Mouse (Mus musculus): Measurements from ENCODE around the gene Gtf3c5. TPM values are rescaled to one million over a fixed set of nuclear protein-coding genes. Genes with fewer than 3 reads are reported as not detected.

The Gtf3c5 gene
- polyA plus RNA-seq, 1 experiment from 2014 or later = 20.7 TPM

DNA sequence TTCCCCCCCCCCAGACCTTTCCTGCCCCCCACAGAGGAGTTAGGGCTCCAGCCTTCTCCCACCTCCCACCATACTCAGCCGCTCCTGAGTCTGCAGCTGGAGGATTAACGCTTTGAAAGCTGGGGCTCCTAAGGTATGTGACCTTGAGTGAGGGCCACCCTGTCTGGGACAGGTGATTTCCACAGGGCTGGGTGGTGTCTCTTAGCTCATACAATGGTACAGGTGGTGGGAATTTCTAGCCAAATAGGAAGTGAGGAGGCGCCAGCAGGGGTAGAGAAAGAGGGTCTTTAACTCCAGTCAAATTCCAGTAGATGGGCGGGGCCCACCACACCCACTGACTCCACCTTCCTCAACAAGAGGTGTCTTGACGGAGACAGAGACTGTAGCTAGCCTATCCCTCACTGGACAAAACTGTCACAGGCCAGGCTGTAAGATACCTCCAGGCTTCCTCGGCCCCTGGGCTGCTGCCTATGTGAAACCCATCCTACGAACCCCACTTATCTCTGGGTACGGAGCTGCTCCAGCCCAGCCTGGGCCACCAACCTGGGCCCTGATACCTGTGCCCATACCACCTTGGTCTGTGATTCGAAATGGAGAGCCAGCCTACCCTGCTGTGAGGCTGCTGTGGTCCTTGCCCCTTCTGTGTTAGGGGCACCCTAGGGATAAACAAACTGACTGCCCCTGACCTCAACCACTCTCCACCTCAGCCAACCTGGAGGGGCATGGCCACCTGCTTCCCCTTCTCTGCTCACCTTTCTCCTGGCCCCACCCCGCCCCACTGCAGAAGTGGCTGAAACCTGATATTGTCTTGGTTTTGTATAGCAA is 24.0 kb upstream of the Gtf3c5 start:
- no peak overlapping the region for H3K9ac ChIP-seq (ENCODE audit: low read length)
- H3K4me3 ChIP-seq (ENCODE audit: control insufficient read depth in 1 of 2, insufficient read depth in 1 of 2, low read depth in 1 of 2, low read length in 2 of 2) = no peak overlapping the region
- no peaks in the 10 kb centered on the region for H3K9me3 ChIP-seq (ENCODE audit: control insufficient read depth, low read length)
- peaks cover under 1 to 1% of the 10 kb centered on the region in 2 experiments for H3K4me1 ChIP-seq (ENCODE audit: control insufficient read depth in 2 of 2, insufficient read depth in 2 of 2, low read length in 2 of 2)
- ATAC-seq (ENCODE audit: insufficient number of reproducible peaks, insufficient read depth, low FRiP score, low read depth) = no peak
- no peak overlapping the region for H3K27ac ChIP-seq (replicated peaks in 1 of 2; ENCODE audit: control insufficient read depth in 1 of 2, insufficient read depth in 1 of 2, low read depth in 2 of 2, low read length in 2 of 2)
- H3K4me2 ChIP-seq (ENCODE audit: low read length) = no peak overlapping the region
- H3K27me3 ChIP-seq (ENCODE audit: control insufficient read depth, insufficient read depth, low read length) = no peaks in the 10 kb centered on the region
- WGBS = 47% methylated on average over 10 of the region's 10 CpGs
- H3K36me3 ChIP-seq (ENCODE audit: control insufficient read depth, insufficient read depth, low read length) = no peaks in the 10 kb centered on the region

DNA sequence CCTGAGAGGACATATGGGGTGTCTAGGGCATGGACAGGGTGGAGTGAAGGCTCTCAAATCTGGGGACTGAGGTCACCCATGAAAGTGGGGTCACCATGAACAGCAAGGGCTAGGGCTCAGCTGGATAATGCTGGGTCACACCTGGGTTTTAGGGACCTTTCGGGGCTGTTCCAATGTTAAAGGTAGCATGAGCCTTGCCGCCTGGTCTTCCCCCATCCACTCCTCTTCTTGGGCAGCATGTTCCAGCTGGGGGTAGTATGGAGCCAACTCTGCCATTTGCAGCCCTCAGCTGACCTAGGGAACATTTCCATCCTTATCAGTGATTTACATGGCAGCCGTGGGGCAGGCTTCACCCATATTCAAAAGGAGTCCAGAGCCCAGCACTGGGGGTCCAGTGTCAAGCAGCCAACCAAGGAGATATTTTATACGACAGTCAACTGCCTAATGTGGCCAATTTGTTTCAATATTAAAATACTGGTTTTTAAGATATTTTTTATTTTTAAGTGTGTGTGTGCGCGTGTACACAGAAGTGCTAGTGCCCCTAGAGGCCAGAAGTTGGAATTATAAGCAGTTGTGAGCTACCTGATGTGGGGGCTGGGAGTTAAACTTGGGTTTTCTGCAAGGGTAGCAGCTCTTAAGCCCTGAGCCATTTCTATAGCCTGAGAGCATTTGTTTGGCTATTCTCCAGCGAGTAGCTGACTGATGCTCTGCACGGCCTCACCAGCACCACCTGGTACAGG is 23.2 kb upstream of the Gtf3c5 start:
- no peak overlapping the region for H3K9ac ChIP-seq (ENCODE audit: low read length)
- no peaks in the 10 kb centered on the region for H3K27me3 ChIP-seq (ENCODE audit: control insufficient read depth, insufficient read depth, low read length)
- no peak for ATAC-seq (ENCODE audit: insufficient number of reproducible peaks, insufficient read depth, low FRiP score, low read depth)
- peaks cover 9% of the 10 kb centered on the region in 2 experiments for H3K4me1 ChIP-seq (ENCODE audit: control insufficient read depth in 2 of 2, insufficient read depth in 2 of 2, low read length in 2 of 2)
- H3K36me3 ChIP-seq (ENCODE audit: control insufficient read depth, insufficient read depth, low read length) = no peaks in the 10 kb centered on the region
- WGBS = 60% methylated on average over 8 of the region's 8 CpGs
- no peak overlapping the region for H3K4me3 ChIP-seq (ENCODE audit: control insufficient read depth in 1 of 2, insufficient read depth in 1 of 2, low read depth in 1 of 2, low read length in 2 of 2)
- no peak overlapping the region for H3K27ac ChIP-seq (replicated peaks in 1 of 2; ENCODE audit: control insufficient read depth in 1 of 2, insufficient read depth in 1 of 2, low read depth in 2 of 2, low read length in 2 of 2)
- H3K4me2 ChIP-seq (ENCODE audit: low read length) = no peak overlapping the region
- no peaks in the 10 kb centered on the region for H3K9me3 ChIP-seq (ENCODE audit: control insufficient read depth, low read length)

- H3K4me3 ChIP-seq (ENCODE audit: control insufficient read depth in 1 of 2, insufficient read depth in 1 of 2, low read depth in 1 of 2, low read length in 2 of 2) = no peak overlapping the region
- peaks cover 11 to 12% of the 10 kb centered on the region in 2 experiments for H3K4me1 ChIP-seq (ENCODE audit: control insufficient read depth in 2 of 2, insufficient read depth in 2 of 2, low read length in 2 of 2)
- H3K9me3 ChIP-seq (ENCODE audit: control insufficient read depth, low read length) = no peaks in the 10 kb centered on the region
- no peaks in the 10 kb centered on the region for H3K36me3 ChIP-seq (ENCODE audit: control insufficient read depth, insufficient read depth, low read length)
- 72% methylated on average over 14 of the region's 14 CpGs for WGBS
- no peak overlapping the region for H3K27ac ChIP-seq (replicated peaks in 1 of 2; ENCODE audit: control insufficient read depth in 1 of 2, insufficient read depth in 1 of 2, low read depth in 2 of 2, low read length in 2 of 2)
- no peak overlapping the region for H3K9ac ChIP-seq (ENCODE audit: low read length)
- no peaks in the 10 kb centered on the region for H3K27me3 ChIP-seq (ENCODE audit: control insufficient read depth, insufficient read depth, low read length)
- no peak overlapping the region for H3K4me2 ChIP-seq (ENCODE audit: low read length)
- ATAC-seq (ENCODE audit: insufficient number of reproducible peaks, insufficient read depth, low FRiP score, low read depth) = no peak
These were observed 22.4 kb upstream of the Gtf3c5 start for GRCm38 (mm10) chr2:28605789-28606541.

DNA sequence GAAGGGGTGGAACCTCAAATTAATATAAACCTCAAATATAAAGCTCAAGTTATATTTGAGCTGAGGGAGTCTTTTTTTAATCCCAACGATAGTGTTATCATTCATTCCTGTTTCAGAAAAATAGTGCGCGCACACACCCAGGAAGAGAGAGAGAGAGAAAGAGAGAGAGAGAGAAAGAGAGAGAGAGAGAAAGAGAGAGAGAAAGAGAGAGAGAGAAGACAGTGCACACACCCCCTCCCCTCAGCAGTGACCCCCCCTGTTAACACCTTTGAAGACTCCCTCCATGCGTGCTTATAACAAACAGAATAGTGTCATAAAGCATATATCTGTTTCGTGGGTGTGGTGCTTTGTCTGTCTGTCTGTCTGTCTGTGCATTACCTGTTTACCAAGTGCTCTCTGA is 20.0 kb upstream of the Gtf3c5 start:
- 83% methylated on average over 5 of the region's 5 CpGs for WGBS
- Histone ChIP-seq H3K36me3 (ENCODE audit: control insufficient read depth, insufficient read depth, low read length) (no peaks in the 10 kb centered on the region), H3K9me3 (ENCODE audit: control insufficient read depth, low read length) (no peaks in the 10 kb centered on the region), H3K4me1 (ENCODE audit: control insufficient read depth in 2 of 2, insufficient read depth in 2 of 2, low read length in 2 of 2) (peaks cover 12 to 21% of the 10 kb centered on the region in 2 experiments), H3K27me3 (ENCODE audit: control insufficient read depth, insufficient read depth, low read length) (no peaks in the 10 kb centered on the region), H3K4me3 (ENCODE audit: control insufficient read depth in 1 of 2, insufficient read depth in 1 of 2, low read depth in 1 of 2, low read length in 2 of 2) (no peak overlapping the region), H3K27ac (replicated peaks in 1 of 2; ENCODE audit: control insufficient read depth in 1 of 2, insufficient read depth in 1 of 2, low read depth in 2 of 2, low read length in 2 of 2) (no peak overlapping the region), H3K9ac (ENCODE audit: low read length) (no peak overlapping the region), H3K4me2 (ENCODE audit: low read length) (no peak overlapping the region)
- ATAC-seq (ENCODE audit: insufficient number of reproducible peaks, insufficient read depth, low FRiP score, low read depth) = no peak

- Histone ChIP-seq H3K27ac (replicated peaks in 1 of 2; ENCODE audit: control insufficient read depth in 1 of 2, insufficient read depth in 1 of 2, low read depth in 2 of 2, low read length in 2 of 2) (peak overlapping the region in 1 of 2 experiments; percentile 6; a peak in 1 of 4 replicates), H3K27me3 (ENCODE audit: control insufficient read depth, insufficient read depth, low read length) (no peaks in the 10 kb centered on the region), H3K4me3 (ENCODE audit: control insufficient read depth in 1 of 2, insufficient read depth in 1 of 2, low read depth in 1 of 2, low read length in 2 of 2) (no peak overlapping the region), H3K4me1 (ENCODE audit: control insufficient read depth in 2 of 2, insufficient read depth in 2 of 2, low read length in 2 of 2) (peaks cover 21% of the 10 kb centered on the region in 2 experiments), H3K9me3 (ENCODE audit: control insufficient read depth, low read length) (no peaks in the 10 kb centered on the region), H3K36me3 (ENCODE audit: control insufficient read depth, insufficient read depth, low read length) (no peaks in the 10 kb centered on the region), H3K9ac (ENCODE audit: low read length) (peak overlapping the region; percentile 34; the same call in 1 of the 2 replicates), H3K4me2 (ENCODE audit: low read length) (no peak overlapping the region)
- no peak for ATAC-seq (ENCODE audit: insufficient number of reproducible peaks, insufficient read depth, low FRiP score, low read depth)
- 11% methylated on average over 12 of the region's 12 CpGs for WGBS
These were observed 18.4 kb upstream of the Gtf3c5 start for GRCm38 (mm10) chr2:28601720-28602590.

GRCm38 (mm10) chr2:28599569-28599900 is 16.0 kb upstream of the Gtf3c5 start:
- WGBS = 48% methylated on average over 6 of the region's 6 CpGs
- no peaks in the 10 kb centered on the region for H3K27me3 ChIP-seq (ENCODE audit: control insufficient read depth, insufficient read depth, low read length)

More at GRCm38 (mm10) chr2:28599569-28599900, 16.0 kb upstream of the Gtf3c5 start:
- no peak overlapping the region for H3K27ac ChIP-seq (replicated peaks in 1 of 2; ENCODE audit: control insufficient read depth in 1 of 2, insufficient read depth in 1 of 2, low read depth in 2 of 2, low read length in 2 of 2)
- no peaks in the 10 kb centered on the region for H3K9me3 ChIP-seq (ENCODE audit: control insufficient read depth, low read length)
- H3K4me2 ChIP-seq (ENCODE audit: low read length) = no peak overlapping the region
- ATAC-seq (ENCODE audit: insufficient number of reproducible peaks, insufficient read depth, low FRiP score, low read depth) = no peak
- peaks cover 21% of the 10 kb centered on the region in 2 experiments for H3K4me1 ChIP-seq (ENCODE audit: control insufficient read depth in 2 of 2, insufficient read depth in 2 of 2, low read length in 2 of 2)
- H3K4me3 ChIP-seq (ENCODE audit: control insufficient read depth in 1 of 2, insufficient read depth in 1 of 2, low read depth in 1 of 2, low read length in 2 of 2) = no peak overlapping the region
- H3K36me3 ChIP-seq (ENCODE audit: control insufficient read depth, insufficient read depth, low read length) = no peaks in the 10 kb centered on the region
- H3K9ac ChIP-seq (ENCODE audit: low read length) = no peak overlapping the region

Data from heart, embryonic 14.5 days (tissue).